Mouse (Mus musculus) ES-Bruce4 (cell line): ENCODE results near the gene Pcolce. TPM values are rescaled to one million over a fixed set of nuclear protein-coding genes. Genes with fewer than 3 reads are reported as not detected.

Source experiments
- H3K27ac ChIP-seq: 2 replicates; pipeline ENCODE4 v1.5.1; 2012; ENCODE audit warnings: low read length, inconsistent platforms; ENCODE audit not compliant: insufficient read depth
- H3K27me3 ChIP-seq: 2 replicates; pipeline ENCODE4 v1.6.1; 2012; ENCODE audit warnings: mild to moderate bottlenecking, low read length, inconsistent platforms; ENCODE audit not compliant: control insufficient read depth, poor library complexity, insufficient read depth, severe bottlenecking
- H3K36me3 ChIP-seq: 2 replicates; pipeline ENCODE4 v1.6.1; 2012; ENCODE audit warnings: inconsistent platforms, mild to moderate bottlenecking, low read length, moderate library complexity; ENCODE audit not compliant: control insufficient read depth, poor library complexity, insufficient read depth, severe bottlenecking
- H3K4me1 ChIP-seq: one replicate; pipeline ENCODE4 v1.8.1; 2011; ENCODE audit warnings: low read length; ENCODE audit not compliant: control insufficient read depth, insufficient read depth
- H3K4me3 ChIP-seq: 2 replicates; pipeline ENCODE4 v1.5.1; 2011; ENCODE audit warnings: low read depth, mild to moderate bottlenecking, low read length
- H3K9ac ChIP-seq: 2 replicates; pipeline ENCODE4 v1.6.1; 2012; ENCODE audit warnings: low read depth, mild to moderate bottlenecking, inconsistent platforms; ENCODE audit not compliant: poor library complexity, severe bottlenecking
- H3K9me3 ChIP-seq: replicated peaks from 2 replicates; pipeline ENCODE4 v1.6.1; 2012; ENCODE audit warnings: mild to moderate bottlenecking, low read length, inconsistent platforms; ENCODE audit not compliant: control insufficient read depth, poor library complexity, insufficient read depth, severe bottlenecking
- CTCF ChIP-seq: IDR thresholded peaks from one replicate; pipeline ENCODE4 v1.8.1; 2011; ENCODE audit warnings: low read depth, low read length
- EP300 ChIP-seq: IDR thresholded peaks from 2 replicates; pipeline ENCODE4 v1.6.1; 2011; ENCODE audit warnings: low read depth, low read length; ENCODE audit not compliant: insufficient read depth
- POLR2A ChIP-seq: IDR thresholded peaks from one replicate; pipeline ENCODE4 v1.8.1; 2011; ENCODE audit warnings: low read length; ENCODE audit not compliant: insufficient read depth
- polyA plus RNA-seq: library from polyadenylated mRNA; stranded (reverse); fragments of >200 nt; gene quantifications from 2 replicates; pipeline ENCODE4 v1.2.4, GENCODE M21; 2011; ENCODE audit warnings: low read depth; ENCODE audit not compliant: missing spikeins, insufficient read depth, insufficient read length

The Pcolce gene
- polyA plus RNA-seq: 49.2 and 60.6 TPM in 2 replicates

- Histone ChIP-seq H3K36me3 (no peaks in the 10 kb centered on the region), H3K9me3 (no peaks in the 10 kb centered on the region), H3K4me1 (peaks cover 7% of the 10 kb centered on the region), H3K9ac (peak within 1 kb of the TSS; percentile 60), H3K4me3 (peak within 1 kb of the TSS; percentile 7; the same call in 1 of the 2 replicates), H3K27me3 (no peaks in the 10 kb centered on the region), H3K27ac (peak within 1 kb of the TSS; percentile 86)
- TF ChIP-seq EP300: peak; percentile 86
- TF ChIP-seq POLR2A: no peak
- TF ChIP-seq CTCF: no peak
These were observed at the start of gene Pcolce for GRCm38 (mm10) chr5:137613550-137613949. Gene Pcolce (minus strand): TSS chr5:137613784.

GRCm38 (mm10) chr5:137663057-137663456 lies 49.5 kb upstream of the Pcolce start:
- Histone ChIP-seq H3K9ac (no peak overlapping the region), H3K9me3 (no peaks in the 10 kb centered on the region), H3K36me3 (peaks cover 34% of the 10 kb centered on the region), H3K27me3 (no peaks in the 10 kb centered on the region), H3K4me1 (no peaks in the 10 kb centered on the region), H3K4me3 (no peak overlapping the region), H3K27ac (no peak overlapping the region)
- TF ChIP-seq CTCF (no peak), EP300 (no peak), POLR2A (no peak)

GRCm38 (mm10) chr5:137660064-137660688 lies 46.6 kb upstream of the Pcolce start:
- H3K36me3 ChIP-seq: peaks cover 19% of the 10 kb centered on the region

GRCm38 (mm10) chr5:137656977-137657376 lies 43.4 kb upstream of the Pcolce start:
- TF ChIP-seq EP300 (no peak), CTCF (peak; percentile 77)
- no peaks in the 10 kb centered on the region for H3K4me1 ChIP-seq
- no peaks in the 10 kb centered on the region for H3K27me3 ChIP-seq
- H3K36me3 ChIP-seq: peaks cover 12% of the 10 kb centered on the region
- no peaks in the 10 kb centered on the region for H3K9me3 ChIP-seq
- no peak overlapping the region for H3K27ac ChIP-seq
- H3K9ac ChIP-seq: no peak overlapping the region
- no peak overlapping the region for H3K4me3 ChIP-seq

More at GRCm38 (mm10) chr5:137660064-137660688, 46.6 kb upstream of the Pcolce start:
- TF ChIP-seq CTCF: no peak
- TF ChIP-seq EP300: no peak
- TF ChIP-seq POLR2A: no peak
- Histone ChIP-seq H3K27me3 (no peaks in the 10 kb centered on the region), H3K27ac (no peak overlapping the region), H3K4me1 (no peaks in the 10 kb centered on the region), H3K9ac (no peak overlapping the region), H3K9me3 (no peaks in the 10 kb centered on the region), H3K4me3 (no peak overlapping the region)

- no peak overlapping the region for H3K9ac ChIP-seq
- H3K36me3 ChIP-seq: peaks cover 4% of the 10 kb centered on the region; the same call in 1 of the 2 replicates
- H3K27me3 ChIP-seq: no peaks in the 10 kb centered on the region
- H3K27ac ChIP-seq: no peak overlapping the region
- TF ChIP-seq CTCF (no peak), POLR2A (no peak), EP300 (no peak)
- no peaks in the 10 kb centered on the region for H3K4me1 ChIP-seq
- no peak overlapping the region for H3K4me3 ChIP-seq
- no peaks in the 10 kb centered on the region for H3K9me3 ChIP-seq
These were observed 41.2 kb upstream of the Pcolce start for GRCm38 (mm10) chr5:137654746-137655145.

GRCm38 (mm10) chr5:137653366-137653765 lies 39.8 kb upstream of the Pcolce start:
- Histone ChIP-seq H3K4me1 (no peaks in the 10 kb centered on the region), H3K9me3 (no peaks in the 10 kb centered on the region), H3K36me3 (peaks cover 4% of the 10 kb centered on the region; the same call in 1 of the 2 replicates)

More at GRCm38 (mm10) chr5:137653366-137653765, 39.8 kb upstream of the Pcolce start:
- Histone ChIP-seq H3K9ac (no peak overlapping the region), H3K27ac (no peak overlapping the region), H3K27me3 (no peaks in the 10 kb centered on the region), H3K4me3 (no peak overlapping the region)
- TF ChIP-seq POLR2A (no peak), CTCF (no peak)
